Mouse (Mus musculus) CH12.LX (cell line): ENCODE results near the gene A930004D18Rik. TPM values are rescaled to one million over a fixed set of nuclear protein-coding genes. Genes with fewer than 3 reads are reported as not detected.

Experiments used
- DNase-seq: peaks from one replicate; pipeline ENCODE4 v3.0.0-alpha.2; 2013; ENCODE audit errors: extremely low read depth
- H3K27ac ChIP-seq: 2 replicates; pipeline ENCODE4 v1.5.1; 2012; ENCODE audit warnings: low read depth, mild to moderate bottlenecking, control low read depth, moderate library complexity; ENCODE audit not compliant: insufficient read depth
- H3K27me3 ChIP-seq: replicated peaks from 2 replicates; pipeline ENCODE3; 2012; ENCODE audit warnings: inconsistent platforms
- H3K36me3 ChIP-seq, 2 experiments: replicated peaks in 1 of 2; 2 replicates each; pipeline versions ENCODE3 to v1.6.1; 2012; ENCODE audit warnings: inconsistent platforms in 1 of 2, low read length in 1 of 2, mild to moderate bottlenecking in 1 of 2, mixed read lengths in 1 of 2, moderate library complexity in 1 of 2; ENCODE audit not compliant: control insufficient read depth in 1 of 2, insufficient read depth in 1 of 2
- H3K4me1 ChIP-seq, 2 experiments: 2 replicates each; pipeline ENCODE4 v1.6.1; 2012; ENCODE audit warnings: inconsistent platforms in 1 of 2, moderate library complexity in 1 of 2; ENCODE audit not compliant: insufficient read depth in 2 of 2, control insufficient read depth in 1 of 2
- H3K4me2 ChIP-seq: 2 replicates; pipeline ENCODE4 v1.6.1; 2012; ENCODE audit warnings: low read depth, mild to moderate bottlenecking, control low read depth; ENCODE audit not compliant: poor library complexity, insufficient read depth, severe bottlenecking
- H3K4me3 ChIP-seq, 3 experiments: fragments of 150-350 bp in 1 of 3; sonication (generic) in 1 of 3; replicated peaks in 1 of 3; 2 replicates each; pipeline versions ENCODE3 to v1.5.1; 2011 to 2012; ENCODE audit warnings: low read depth in 2 of 3, low read length in 2 of 3, mild to moderate bottlenecking in 2 of 3, moderate library complexity in 2 of 3, control low read depth in 1 of 3, improper control_type of control experiment in 1 of 3, inconsistent platforms in 1 of 3, mixed read lengths in 1 of 3; ENCODE audit not compliant: poor library complexity in 1 of 3
- H3K79me2 ChIP-seq: replicated peaks from 2 replicates; pipeline ENCODE4 v1.6.1; 2012; ENCODE audit warnings: mild to moderate bottlenecking, moderate library complexity; ENCODE audit not compliant: control insufficient read depth, poor library complexity, insufficient read depth, severe bottlenecking; ENCODE audit errors: extremely low read depth
- H3K9ac ChIP-seq: 2 replicates; pipeline ENCODE4 v1.6.1; 2012; ENCODE audit warnings: low read depth, mild to moderate bottlenecking, control low read depth, moderate library complexity; ENCODE audit not compliant: insufficient read depth
- H3K9me3 ChIP-seq: replicated peaks from 2 replicates; pipeline ENCODE3; 2012; ENCODE audit warnings: low read length, inconsistent platforms, mixed read lengths
- CHD2 ChIP-seq: IDR thresholded peaks from 2 replicates; pipeline ENCODE4 v1.6.1; 2011; ENCODE audit warnings: low read length, improper control_type of control experiment
- HCFC1 ChIP-seq: IDR thresholded peaks from 2 replicates; pipeline ENCODE4 v1.6.1; 2012; ENCODE audit warnings: low read depth, mild to moderate bottlenecking, inconsistent platforms, low read length, improper control_type of control experiment
- IRF4 ChIP-seq: IDR thresholded peaks from 2 replicates; pipeline ENCODE4 v1.6.1; 2014; ENCODE audit warnings: low read depth, mild to moderate bottlenecking, inconsistent platforms, low read length, improper control_type of control experiment
- JUND ChIP-seq: conservative IDR thresholded peaks from 2 replicates; pipeline ENCODE4 v1.6.1; 2011; ENCODE audit warnings: low read depth, low read length, improper control_type of control experiment
- KAT2A ChIP-seq: IDR thresholded peaks from 2 replicates; pipeline ENCODE4 v1.6.1; 2012; ENCODE audit warnings: low read length, improper control_type of control experiment, inconsistent platforms; ENCODE audit not compliant: insufficient replicate concordance
- MAFK ChIP-seq: IDR thresholded peaks from 2 replicates; pipeline ENCODE4 v1.6.1; 2011; ENCODE audit warnings: low read length, improper control_type of control experiment; ENCODE audit not compliant: insufficient replicate concordance
- MAX ChIP-seq: IDR thresholded peaks from 2 replicates; pipeline ENCODE4 v1.6.1; 2011; ENCODE audit warnings: low read length, improper control_type of control experiment
- MEF2A ChIP-seq: IDR thresholded peaks from 2 replicates; pipeline ENCODE4 v1.6.1; 2014; ENCODE audit warnings: low read depth, mild to moderate bottlenecking, inconsistent platforms, low read length, improper control_type of control experiment, borderline replicate concordance
- MXI1 ChIP-seq: IDR thresholded peaks from 2 replicates; pipeline ENCODE4 v1.6.1; 2011; ENCODE audit warnings: mild to moderate bottlenecking, low read depth, low read length, improper control_type of control experiment
- NELFE ChIP-seq: IDR thresholded peaks from 2 replicates; pipeline ENCODE4 v1.6.1; 2011; ENCODE audit warnings: low read depth, low read length, improper control_type of control experiment
- NRF1 ChIP-seq: IDR thresholded peaks from 2 replicates; pipeline ENCODE4 v1.6.1; 2014; ENCODE audit warnings: low read depth, mild to moderate bottlenecking, inconsistent platforms, low read length, improper control_type of control experiment, moderate library complexity
- POLR2A ChIP-seq: IDR thresholded peaks from 2 replicates; pipeline ENCODE4 v1.6.1; 2011; ENCODE audit warnings: low read depth, mild to moderate bottlenecking, improper control_type of control experiment, low read length
- POLR2AphosphoS2 ChIP-seq: IDR thresholded peaks from 2 replicates; pipeline ENCODE4 v1.6.1; 2011; ENCODE audit warnings: low read depth, low read length, improper control_type of control experiment
- SIN3A ChIP-seq: IDR thresholded peaks from 2 replicates; pipeline ENCODE4 v1.6.1; 2012; ENCODE audit warnings: low read length, improper control_type of control experiment, inconsistent platforms
- TBP ChIP-seq: conservative IDR thresholded peaks from 2 replicates; pipeline ENCODE4 v1.6.1; 2011; ENCODE audit warnings: low read depth, low read length, improper control_type of control experiment
- TCF12 ChIP-seq: IDR thresholded peaks from 2 replicates; pipeline ENCODE4 v1.6.1; 2014; ENCODE audit warnings: low read depth, mild to moderate bottlenecking, inconsistent platforms, low read length, improper control_type of control experiment
- UBTF ChIP-seq: IDR thresholded peaks from 2 replicates; pipeline ENCODE4 v1.6.1; 2012; ENCODE audit warnings: low read depth, mild to moderate bottlenecking, inconsistent platforms, low read length, improper control_type of control experiment, moderate library complexity
- USF2 ChIP-seq: conservative IDR thresholded peaks from 2 replicates; pipeline ENCODE4 v1.6.1; 2011; ENCODE audit warnings: low read depth, low read length, improper control_type of control experiment
- ZKSCAN1 ChIP-seq: IDR thresholded peaks from 2 replicates; pipeline ENCODE4 v1.6.1; 2012; ENCODE audit warnings: low read depth, inconsistent platforms, low read length, improper control_type of control experiment, borderline replicate concordance
- ZMIZ1 ChIP-seq: IDR thresholded peaks from 2 replicates; pipeline ENCODE4 v1.6.1; 2012; ENCODE audit warnings: low read depth, mild to moderate bottlenecking, inconsistent platforms, low read length, improper control_type of control experiment
- dilution Hi-C: fragments of 300-500 bp; cut with MboI; formaldehyde crosslinking; loops from 2 replicates; pipeline ENCODE4 v1.14.3; 2020; ENCODE audit warnings: low sequenced_read_pairs; ENCODE audit not compliant: extremely low pct_unique_long_range_greater_than_20kb, extremely low pct_ligation_motif_present
- in situ Hi-C: fragments of 300-500 bp; cut with MboI; formaldehyde crosslinking; loops from 3 replicates; pipeline ENCODE4 v1.14.3; 2019; ENCODE audit warnings: low sequenced_read_pairs, low pct_ligation_motif_present, low pct_unique_long_range_greater_than_20kb, mixed read lengths
- polyA plus RNA-seq: library from polyadenylated mRNA; unstranded; fragments of >175 nt; gene quantifications from 2 replicates; pipeline ENCODE4 v1.2.1, GENCODE M21; 2012; ENCODE audit warnings: low read depth; ENCODE audit not compliant: insufficient read length
- total RNA-seq, 2 experiments: library from RNA; depleted of rRNA; stranded (reverse); fragments of 300-350 nt in 1 of 2; fragments of >200 nt in 1 of 2; gene quantifications; 2 replicates each; pipeline ENCODE4 v1.2.3; 2012 to 2014

The A930004D18Rik gene
- total and polyA plus RNA-seq, 3 experiments: 0.15 to 1.7 (median 0.72) TPM

DNA sequence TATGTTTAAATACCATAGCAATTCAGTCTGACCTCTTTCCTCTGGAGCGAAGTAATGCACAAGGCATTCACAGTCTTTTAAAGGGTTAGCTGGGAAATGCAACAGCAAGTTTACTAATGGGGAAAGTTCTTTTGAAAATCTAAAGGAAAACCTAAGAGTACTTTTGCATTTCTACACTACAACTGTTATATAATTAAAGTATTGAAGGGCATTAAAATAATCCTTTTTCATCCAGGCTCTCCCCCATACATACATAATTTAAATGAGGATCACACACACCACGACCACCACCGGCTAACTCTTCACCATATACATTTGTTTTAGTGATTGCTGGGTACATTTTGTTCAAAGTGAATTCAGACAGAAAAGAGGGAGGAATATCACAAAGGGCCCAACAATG is 15.0 kb upstream of the A930004D18Rik start:
- H3K4me2 ChIP-seq: no peak overlapping the region
- no peak overlapping the region for H3K27ac ChIP-seq
- DNase-seq: no peak
- no peaks in the 10 kb centered on the region for H3K9me3 ChIP-seq
- H3K9ac ChIP-seq: no peak overlapping the region
- dilution Hi-C loops (no loop called here), in situ Hi-C loops (no loop called here)
- TF ChIP-seq KAT2A (no peak), ZMIZ1 (no peak), JUND (no peak), CHD2 (no peak), MAFK (no peak), MXI1 (no peak), NELFE (no peak), TBP (no peak), IRF4 (no peak), MAX (no peak)
- H3K4me1 ChIP-seq: peaks cover 2 to 28% of the 10 kb centered on the region in 2 experiments; a peak in 2 of 4 replicates
- no peaks in the 10 kb centered on the region for H3K36me3 ChIP-seq
- no peak overlapping the region for H3K4me3 ChIP-seq
- no peaks in the 10 kb centered on the region; the same call in 1 of the 2 replicates for H3K79me2 ChIP-seq
- no peaks in the 10 kb centered on the region for H3K27me3 ChIP-seq

DNA sequence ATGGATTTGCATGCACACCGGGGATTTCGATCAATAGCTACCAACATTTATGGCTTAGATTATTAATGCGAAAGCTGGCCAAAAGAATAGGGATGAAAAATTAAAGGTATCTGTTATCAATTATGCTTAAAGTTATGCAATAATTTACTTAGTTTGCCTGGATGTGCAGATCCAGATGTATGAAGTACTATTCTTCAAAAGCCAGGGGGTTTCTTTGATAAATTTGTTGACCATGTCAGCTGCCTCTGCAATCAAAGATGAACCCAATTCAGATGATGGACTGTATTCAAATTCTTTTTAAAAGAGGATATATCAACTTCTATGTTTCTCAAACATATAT is 14.3 kb upstream of the A930004D18Rik start:
- H3K27me3 ChIP-seq: peaks cover 4% of the 10 kb centered on the region
- no peak for DNase-seq
- no peaks in the 10 kb centered on the region; the same call in 1 of the 2 replicates for H3K79me2 ChIP-seq
- TF ChIP-seq KAT2A (no peak), TCF12 (no peak), MEF2A (no peak), MAFK (no peak), HCFC1 (no peak), POLR2A (no peak), MAX (no peak), POLR2AphosphoS2 (no peak), USF2 (no peak), NRF1 (no peak), ZKSCAN1 (no peak), ZMIZ1 (no peak), UBTF (no peak), SIN3A (no peak), JUND (no peak), TBP (no peak)
- no peak overlapping the region for H3K4me2 ChIP-seq
- H3K4me3 ChIP-seq: no peak overlapping the region
- H3K4me1 ChIP-seq: peaks cover 2 to 31% of the 10 kb centered on the region in 2 experiments; a peak in 2 of 4 replicates
- dilution Hi-C loops: no loop called here
- H3K36me3 ChIP-seq: no peaks in the 10 kb centered on the region
- no peak overlapping the region for H3K27ac ChIP-seq
- H3K9ac ChIP-seq: no peak overlapping the region
- in situ Hi-C loops: no loop called here
- H3K9me3 ChIP-seq: no peaks in the 10 kb centered on the region
